Mouse (Mus musculus) olfactory bulb, adult 2 months (tissue): Measurements from ENCODE around the gene Tbc1d4.

Experiments
- CTCF ChIP-seq: fragments of 200-500 bp; IDR thresholded peaks from 2 replicates; pipeline ENCODE4 v1.5.1; 2012; ENCODE audit warnings: low read depth, mild to moderate bottlenecking, low read length, moderate library complexity; ENCODE audit not compliant: insufficient read depth
- POLR2A ChIP-seq: fragments of 200-500 bp; IDR thresholded peaks from 2 replicates; pipeline ENCODE4 v1.6.1; 2012; ENCODE audit warnings: mild to moderate bottlenecking, low read depth, low read length, moderate library complexity; ENCODE audit not compliant: insufficient read depth

- TF ChIP-seq CTCF (no peak), POLR2A (no peak)
Measured at GRCm38 (mm10) chr14:101602851-101603250, 6.1 kb downstream of the Tbc1d4 start.
